ENCODE assay signal across 16 mouse cellular contexts in the genomic region with DNA sequence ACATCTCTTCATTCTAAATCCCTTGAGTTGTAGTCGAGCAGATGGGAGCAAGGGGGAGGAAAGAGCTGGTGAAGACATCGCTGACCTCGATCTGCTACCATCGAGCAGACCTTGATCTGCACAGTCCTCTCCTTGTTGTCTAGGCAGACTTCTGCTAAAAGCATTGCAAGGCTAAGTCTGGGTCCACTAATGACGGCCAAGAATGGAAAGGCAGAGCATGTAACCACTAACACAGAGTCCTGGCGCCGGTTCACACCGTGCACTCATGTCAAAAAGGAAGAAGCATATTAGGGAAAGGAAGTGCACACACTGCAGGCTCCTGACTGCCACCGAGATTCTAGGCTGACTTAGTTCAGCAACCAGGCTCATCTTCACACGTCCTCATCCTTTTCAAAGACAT.
DNase-seq lines count a peak whose midpoint lies in the region; ATAC-seq and TF ChIP-seq lines count a peak whose summit lies in the region.
"Had no signal": no experiment of that assay in that cellular context is flagged by ENCODE, and none has a peak within 500 bp of the region (broad histone marks: within the 10 kb centered on the region; RNA-seq: fewer than 3 reads in every experiment).

No protein-coding gene starts in this region.

- no peak for TF ChIP-seq CTCF in lung, postnatal 0 days (IDR thresholded peaks at IDR 0.05)

- peaks cover 17% of the 10 kb centered on the region for H3K4me1 ChIP-seq in kidney, embryonic 15.5 days
- H3K4me1 ChIP-seq in lung, postnatal 0 days (ENCODE audit: insufficient read depth, low read depth, low read length), result no peaks in the 10 kb centered on the region
- no peaks in the 10 kb centered on the region for H3K4me1 ChIP-seq in midbrain, embryonic 13.5 days (replicated peaks)

- no peak for DNase-seq in kidney, adult 18-20 months
- peak; percentile 22 for DNase-seq in lung, postnatal 14 days
- DNase-seq in lung, postnatal 0 days (ENCODE audit: low spot score), result no peak
- DNase-seq in gastrocnemius, postnatal 10 days, result peak; percentile 34
- peak; percentile 31 to 37 for DNase-seq in heart, postnatal 14 days
- no peak for DNase-seq in Muller cell, postnatal 12 days (ENCODE audit: inconsistent ontology term)
- DNase-seq: adrenal gland, postnatal 36 days; cerebellum, adult 9-11 months; layer of hippocampus, postnatal 36 days; liver; liver, postnatal 0 days; right cerebral cortex, postnatal 25 days; thymus, postnatal 4 days had no signal

- H3K9ac ChIP-seq in kidney, embryonic 15.5 days, result no peak overlapping the region
- no peak overlapping the region for H3K9ac ChIP-seq in lung, postnatal 0 days (replicated peaks; ENCODE audit: low read depth)
- no peak overlapping the region for H3K9ac ChIP-seq in midbrain, embryonic 13.5 days (replicated peaks)
- H3K9ac ChIP-seq: liver, postnatal 0 days had no signal

- H3K27ac ChIP-seq in kidney, embryonic 15.5 days, result peak overlapping the region; percentile 45; the same call in 1 of the 2 replicates
- no peak overlapping the region for H3K27ac ChIP-seq in lung, postnatal 0 days (ENCODE audit: low read length)
- H3K27ac ChIP-seq in midbrain, embryonic 13.5 days, result no peak overlapping the region
- H3K27ac ChIP-seq: forebrain, embryonic 10.5 days had no signal

- ATAC-seq in kidney, embryonic 15.5 days (replicated peaks; ENCODE audit: low FRiP score), result no peak
- ATAC-seq in lung, postnatal 0 days, result no peak
- no peak for ATAC-seq in midbrain, embryonic 13.5 days
- ATAC-seq: liver, postnatal 0 days had no signal

- TF ChIP-seq EP300 in lung, postnatal 0 days (IDR thresholded peaks at IDR 0.05), result no peak

- intact Hi-C loops in heart, postnatal 14 days (cut with DNase I), result no loop called here

- no peak overlapping the region for H3K4me3 ChIP-seq in kidney, embryonic 15.5 days (replicated peaks)
- H3K4me3 ChIP-seq in lung, postnatal 0 days (ENCODE audit: low read depth, low read length), result no peak overlapping the region
- H3K4me3 ChIP-seq in midbrain, embryonic 13.5 days (replicated peaks), result no peak overlapping the region
- H3K4me3 ChIP-seq: forebrain, embryonic 10.5 days had no signal

- H3K27me3 ChIP-seq in kidney, embryonic 15.5 days, result no peaks in the 10 kb centered on the region
- H3K27me3 ChIP-seq in lung, postnatal 0 days (replicated peaks; ENCODE audit: insufficient read depth, low read length), result no peaks in the 10 kb centered on the region
- no peaks in the 10 kb centered on the region for H3K27me3 ChIP-seq in midbrain, embryonic 13.5 days

- H3K4me2 ChIP-seq in kidney, embryonic 15.5 days, result no peak overlapping the region
- no peak overlapping the region for H3K4me2 ChIP-seq in lung, postnatal 0 days (replicated peaks; ENCODE audit: low read depth, low read length)
- no peak overlapping the region for H3K4me2 ChIP-seq in midbrain, embryonic 13.5 days (replicated peaks)

- no peaks in the 10 kb centered on the region for H3K36me3 ChIP-seq in kidney, embryonic 15.5 days
- H3K36me3 ChIP-seq in lung, postnatal 0 days (ENCODE audit: insufficient read depth, low read length), result no peaks in the 10 kb centered on the region
- H3K36me3 ChIP-seq in midbrain, embryonic 13.5 days, result no peaks in the 10 kb centered on the region
- H3K36me3 ChIP-seq: forebrain, embryonic 10.5 days had no signal

- no peaks in the 10 kb centered on the region for H3K9me3 ChIP-seq in kidney, embryonic 15.5 days (replicated peaks)
- no peaks in the 10 kb centered on the region for H3K9me3 ChIP-seq in lung, postnatal 0 days (ENCODE audit: low read length)
- no peaks in the 10 kb centered on the region for H3K9me3 ChIP-seq in midbrain, embryonic 13.5 days
- H3K9me3 ChIP-seq: forebrain, embryonic 10.5 days had no signal

- WGBS in kidney, embryonic 15.5 days, result 49% methylated on average over 10 of the region's 10 CpGs
- WGBS in lung, postnatal 0 days, result 51% methylated on average over 10 of the region's 10 CpGs
- WGBS in midbrain, embryonic 13.5 days, result 82% methylated on average over 10 of the region's 10 CpGs

Comparison
In these comparisons a context has a peak if more than half of its experiments do, and no peak if none do; other contexts are left out.
1. DNase-seq: peak in lung, postnatal 14 days (single experiment), gastrocnemius, postnatal 10 days (single experiment) and heart, postnatal 14 days (2 of 2); none in kidney, adult 18-20 months (single experiment), lung, postnatal 0 days (single experiment) and Muller cell, postnatal 12 days (single experiment).